Mouse (Mus musculus) spleen, adult 2 months (tissue): ENCODE measurements around the gene Boc.

Experiments used
- CTCF ChIP-seq: fragments of 200-500 bp; IDR thresholded peaks from 2 replicates; pipeline ENCODE4 v1.5.1; 2011; ENCODE audit warnings: mild to moderate bottlenecking, inconsistent platforms; ENCODE audit not compliant: insufficient read depth, insufficient read length, insufficient replicate concordance; ENCODE audit errors: extremely low read depth
- POLR2A ChIP-seq: fragments of 200-500 bp; IDR thresholded peaks from 2 replicates; pipeline ENCODE4 v1.6.1; 2011; ENCODE audit warnings: low read depth, low read length, inconsistent platforms

- TF ChIP-seq CTCF, result no peak
- TF ChIP-seq POLR2A, result no peak
Observed at GRCm38 (mm10) chr16:44550843-44551242, 7.9 kb downstream of the Boc start.
